Mouse (Mus musculus): ENCODE measurements around the gene Rpap3. TPM values are rescaled to one million over a fixed set of nuclear protein-coding genes. Genes with fewer than 3 reads are reported as not detected.

Rpap3 gene
- total RNA-seq (2021), result 10 to 100 TPM; 11.5 to 12.4 TPM
- long read RNA-seq, experiment 1, transcript Rpap3-201 (17 exons, 2,271 nt), result major isoform, 30 of 34 reads
- long read RNA-seq, experiment 1, partial matches to known transcripts, result 2 of 34 reads
- long read RNA-seq, experiment 1, other reads (novel, unspliced or antisense), result 2 of 34 reads
- long read RNA-seq, experiment 2, transcript Rpap3-201 (17 exons, 2,271 nt), result major isoform, 40 of 41 reads
- long read RNA-seq, experiment 2, partial matches to known transcripts, result 0 of 41 reads
- long read RNA-seq, experiment 2, other reads (novel, unspliced or antisense), result 1 of 41 reads

- DNase-seq, result peak; percentile 87 to 90
- intact Hi-C loops (cut with DNase I), result no loop called here
Measured at GRCm38 (mm10) chr15:97705211-97706050, at the start of gene Rpap3. TSS of gene Rpap3 (minus strand) at chr15:97705825.

- no peak for DNase-seq
- intact Hi-C loops (cut with DNase I), result no loop called here
Measured at GRCm38 (mm10) chr15:97755361-97755760, 49.7 kb upstream of the Rpap3 start.

DNA sequence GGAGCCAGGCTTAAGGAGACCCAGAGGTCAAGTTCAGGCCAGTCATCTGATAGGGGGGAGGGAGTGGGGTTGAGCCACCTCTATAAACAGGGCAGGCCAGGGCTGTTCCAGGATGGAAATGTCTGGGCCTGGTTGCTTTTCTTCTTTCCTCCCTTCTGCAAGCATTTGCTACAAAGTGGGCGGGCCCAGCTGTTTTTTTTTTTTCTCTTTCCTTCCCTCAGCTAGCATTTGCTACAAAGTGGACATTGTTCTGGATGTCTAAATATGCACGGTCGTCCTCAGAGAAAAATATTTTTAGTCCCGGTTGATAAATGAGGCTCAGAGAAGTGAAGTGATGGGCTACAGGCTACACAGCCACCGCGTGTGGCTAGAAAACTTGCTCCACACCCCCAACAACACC, 48.9 kb upstream of the Rpap3 start:
- no peak for DNase-seq
- intact Hi-C loops (cut with DNase I), result no loop called here

GRCm38 (mm10) chr15:97752491-97752890, 46.9 kb upstream of the Rpap3 start:
- intact Hi-C loops (cut with DNase I), result no loop called here
- no peak for DNase-seq

- no peak for DNase-seq
- intact Hi-C loops (cut with DNase I), result loop anchor here (2.0 kb wide), 1 partner anchor 25 kb away; no protein-coding TSS in a partner anchor
Measured at GRCm38 (mm10) chr15:97751676-97752075, 46.1 kb upstream of the Rpap3 start.

GRCm38 (mm10) chr15:97750697-97751096, 45.1 kb upstream of the Rpap3 start:
- intact Hi-C loops (cut with DNase I), result loop anchor here (2.0 kb wide), 1 partner anchor 26 kb away; no protein-coding TSS in a partner anchor
- DNase-seq, result peak; percentile 64

- intact Hi-C loops (cut with DNase I), result loop anchor here (2.0 kb wide), 1 partner anchor 27 kb away; no protein-coding TSS in a partner anchor
- no peak for DNase-seq
Measured at GRCm38 (mm10) chr15:97749841-97750240, 44.2 kb upstream of the Rpap3 start.

GRCm38 (mm10) chr15:97749397-97749796, 43.8 kb upstream of the Rpap3 start:
- intact Hi-C loops (cut with DNase I), result no loop called here
- no peak for DNase-seq

- intact Hi-C loops (cut with DNase I), result no loop called here
- no peak for DNase-seq
Measured at GRCm38 (mm10) chr15:97748964-97749363, 43.3 kb upstream of the Rpap3 start.

GRCm38 (mm10) chr15:97748309-97748708, 42.7 kb upstream of the Rpap3 start:
- intact Hi-C loops (cut with DNase I), result no loop called here
- DNase-seq, result no peak

- intact Hi-C loops (cut with DNase I), result no loop called here
- DNase-seq, result no peak
Measured at GRCm38 (mm10) chr15:97747486-97747885, 41.9 kb upstream of the Rpap3 start.

DNA sequence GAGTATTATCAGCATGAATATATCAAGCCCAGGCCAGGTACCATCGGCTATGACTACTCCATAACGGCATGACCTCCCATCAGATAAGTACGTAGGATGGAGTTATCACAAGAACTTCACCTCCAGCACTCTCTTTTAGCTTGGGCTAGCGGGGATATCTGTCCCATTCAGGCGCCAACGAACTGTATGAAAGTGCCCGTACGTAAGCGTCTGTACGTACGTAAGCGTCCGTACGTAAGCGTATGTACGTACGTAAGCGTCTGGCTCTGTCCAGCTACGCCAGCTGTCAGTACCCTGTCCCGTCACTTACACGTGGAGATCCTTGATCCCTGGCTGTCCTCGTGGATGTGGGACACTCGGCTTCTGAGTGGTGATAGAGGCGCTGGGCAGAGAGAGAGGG, 41.1 kb upstream of the Rpap3 start:
- intact Hi-C loops (cut with DNase I), result no loop called here
- DNase-seq, result no peak

- intact Hi-C loops (cut with DNase I), result no loop called here
- no peak for DNase-seq
Measured at GRCm38 (mm10) chr15:97746278-97746677, 40.7 kb upstream of the Rpap3 start.

DNA sequence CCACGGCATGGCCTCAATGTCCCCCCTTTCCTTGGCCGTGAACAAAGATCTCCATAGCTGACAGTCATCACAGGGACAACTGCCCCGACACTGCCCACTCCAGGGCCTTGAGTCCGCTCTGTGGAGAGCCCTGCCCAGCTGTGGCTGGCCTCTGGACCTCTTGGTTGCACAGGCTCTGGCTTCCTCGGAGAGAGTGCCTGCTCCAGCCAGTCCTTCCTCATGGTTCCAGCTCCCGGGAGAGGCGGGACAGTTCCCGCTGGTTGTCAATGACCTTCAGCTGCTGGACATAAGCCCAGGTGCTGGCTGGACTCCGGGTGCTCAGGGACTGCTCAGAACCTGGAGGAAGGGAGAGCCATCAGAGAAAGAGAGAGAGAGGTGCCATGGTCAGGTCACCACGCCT, 39.7 kb upstream of the Rpap3 start:
- intact Hi-C loops (cut with DNase I), result no loop called here
- DNase-seq, result peak; percentile 79 to 84

DNA sequence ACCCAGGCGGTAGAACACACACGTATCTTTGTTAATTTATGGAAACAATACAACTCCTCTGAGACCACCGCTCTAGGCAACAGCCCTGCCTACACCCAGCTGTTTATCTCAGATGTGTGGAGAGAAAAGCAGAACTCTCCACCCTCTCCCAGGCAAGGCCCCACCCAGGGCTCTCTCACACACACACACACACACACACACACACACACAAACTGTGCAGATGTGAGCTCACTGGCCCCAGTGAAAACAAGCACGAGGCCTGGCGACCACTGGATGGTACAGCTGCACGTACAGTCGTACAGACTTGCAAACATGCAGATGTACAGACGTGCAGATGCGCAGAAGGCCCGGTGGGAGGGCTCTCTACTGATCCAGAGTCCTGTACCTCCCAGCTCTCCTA, 39.3 kb upstream of the Rpap3 start:
- intact Hi-C loops (cut with DNase I), result no loop called here
- peak in 1 of 2 experiments; percentile 48 for DNase-seq

GRCm38 (mm10) chr15:97743961-97744525, 38.4 kb upstream of the Rpap3 start:
- intact Hi-C loops (cut with DNase I), result no loop called here

DNA sequence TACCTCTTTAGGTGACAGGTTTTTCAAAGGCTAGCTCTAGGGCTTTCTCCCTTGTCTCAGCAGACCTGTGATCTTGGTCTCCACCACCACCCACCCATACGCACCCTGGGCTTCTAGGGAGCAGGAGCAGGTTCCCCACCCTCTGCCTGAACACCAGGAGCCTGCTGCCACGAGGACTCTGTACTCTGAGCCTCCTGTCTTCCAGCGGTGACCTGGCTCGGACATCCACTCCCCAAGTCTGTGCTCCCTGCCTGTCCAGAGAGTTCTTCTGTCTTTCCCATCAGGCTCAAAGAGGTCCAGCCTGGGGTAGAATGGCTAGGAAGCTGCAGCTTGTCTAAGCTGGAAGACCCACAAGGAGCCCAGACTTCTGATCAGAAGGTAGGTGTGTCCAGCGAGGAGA, 37.6 kb upstream of the Rpap3 start:
- DNase-seq, result no peak
- intact Hi-C loops (cut with DNase I), result no loop called here

More at GRCm38 (mm10) chr15:97743961-97744525, 38.4 kb upstream of the Rpap3 start:
- no peak for DNase-seq

DNA sequence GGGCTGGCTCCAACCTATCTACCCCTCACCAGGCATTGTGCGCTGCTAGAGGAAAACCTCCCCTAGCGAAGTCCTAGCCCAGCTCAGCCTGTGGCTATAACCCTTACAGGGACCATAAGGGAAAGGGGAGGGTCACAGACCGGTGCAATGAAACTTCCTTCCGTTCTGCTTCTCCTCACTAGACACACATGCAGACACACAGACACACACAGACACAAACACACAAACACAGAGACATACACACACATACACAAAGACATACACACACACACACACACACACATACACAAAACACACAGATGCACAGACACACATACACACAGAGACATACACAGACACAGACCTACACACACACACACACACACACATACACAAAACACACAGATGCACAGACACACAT, 37.0 kb upstream of the Rpap3 start:
- intact Hi-C loops (cut with DNase I), result no loop called here
- DNase-seq, result no peak

- intact Hi-C loops (cut with DNase I), result no loop called here
- DNase-seq, result no peak
Measured at GRCm38 (mm10) chr15:97742074-97742473, 36.4 kb upstream of the Rpap3 start.

DNA sequence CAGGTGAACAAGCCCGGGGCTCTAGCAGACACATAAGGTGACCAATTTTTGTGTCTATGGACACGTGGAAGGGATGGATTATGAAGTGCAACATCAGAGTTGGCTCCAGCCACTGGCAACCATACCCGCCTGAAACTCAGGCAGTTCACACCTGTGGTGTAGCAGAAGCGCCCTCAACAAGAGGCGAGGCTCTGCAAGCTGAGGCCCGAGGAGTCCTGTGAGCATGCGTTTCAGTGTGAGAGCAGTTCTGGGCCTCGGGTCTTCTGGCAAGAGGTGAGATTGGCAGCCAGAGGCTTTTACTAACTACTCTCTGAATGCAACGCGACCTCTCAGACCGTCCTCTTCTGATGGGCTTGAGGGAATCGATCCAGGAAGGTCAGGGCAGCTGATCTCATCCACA, 36.0 kb upstream of the Rpap3 start:
- intact Hi-C loops (cut with DNase I), result no loop called here
- DNase-seq, result no peak

GRCm38 (mm10) chr15:97740283-97740732, 34.7 kb upstream of the Rpap3 start:
- intact Hi-C loops (cut with DNase I), result no loop called here
- DNase-seq, result no peak

Data from heart, postnatal 14 days (tissue).